Mouse (Mus musculus) T-helper 17 cell (primary cell): ENCODE measurements around the gene Mid1.
"Not testable (repeated sequence)": the region's sequence is repeated elsewhere in the genome, so short reads cannot be mapped to it uniquely, and the experiment has no call there.

ENCODE experiments used
- in situ Hi-C, 2 experiments: fragments of 300-600 bp; cut with MboI, MseI; formaldehyde crosslinking; loops; 1 replicate in 1 of 2; 2 replicates in 1 of 2; pipeline ENCODE4 v1.15.1; 2025; ENCODE audit warnings: high pct_unique_total_duplicates in 2 of 2

Mid1 gene

DNA sequence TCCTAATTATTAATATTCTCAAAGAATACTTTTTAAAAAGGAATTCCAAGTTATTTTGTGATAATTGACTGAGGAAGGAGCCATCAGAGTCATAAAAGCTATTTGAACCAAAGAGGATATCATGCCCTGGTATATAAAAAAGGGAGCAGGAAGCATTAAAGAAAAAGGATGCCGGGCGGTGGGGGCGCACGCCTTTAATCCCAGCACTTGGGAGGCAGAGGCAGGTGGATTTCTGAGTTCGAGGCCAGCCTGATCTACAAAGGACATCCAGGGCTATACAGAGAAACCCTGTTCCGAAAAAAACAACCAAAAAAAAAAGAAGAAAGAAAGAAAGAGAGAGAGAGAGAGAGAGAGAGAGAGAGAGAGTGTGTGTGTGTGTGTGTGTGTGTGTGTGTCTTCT lies 286.6 kb downstream of the Mid1 start:
- in situ Hi-C loops: loop anchor here (10.0 kb wide), 1 partner anchor 53 kb away; no protein-coding TSS in a partner anchor

DNA sequence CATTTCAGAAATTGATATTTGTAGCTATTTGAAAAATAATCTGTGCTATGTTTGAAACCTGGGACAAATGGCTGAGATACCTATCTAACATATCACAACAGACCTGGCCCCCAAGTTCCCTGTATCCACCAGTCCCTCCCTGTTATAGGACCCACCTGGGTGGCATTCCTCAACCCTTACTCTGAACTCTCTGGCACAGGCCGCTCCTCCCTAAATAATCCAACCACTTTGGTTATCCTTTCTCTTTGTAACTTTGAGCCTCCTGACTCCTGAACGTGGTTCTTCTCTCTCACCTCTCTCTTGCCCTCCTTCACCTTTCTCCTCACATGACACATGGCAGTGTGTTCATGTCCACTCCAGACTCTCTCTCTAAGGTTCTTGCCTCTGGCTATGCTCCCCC lies 287.1 kb downstream of the Mid1 start:
- in situ Hi-C loops: loop anchor here (10.0 kb wide), 1 partner anchor 53 kb away; no protein-coding TSS in a partner anchor

DNA sequence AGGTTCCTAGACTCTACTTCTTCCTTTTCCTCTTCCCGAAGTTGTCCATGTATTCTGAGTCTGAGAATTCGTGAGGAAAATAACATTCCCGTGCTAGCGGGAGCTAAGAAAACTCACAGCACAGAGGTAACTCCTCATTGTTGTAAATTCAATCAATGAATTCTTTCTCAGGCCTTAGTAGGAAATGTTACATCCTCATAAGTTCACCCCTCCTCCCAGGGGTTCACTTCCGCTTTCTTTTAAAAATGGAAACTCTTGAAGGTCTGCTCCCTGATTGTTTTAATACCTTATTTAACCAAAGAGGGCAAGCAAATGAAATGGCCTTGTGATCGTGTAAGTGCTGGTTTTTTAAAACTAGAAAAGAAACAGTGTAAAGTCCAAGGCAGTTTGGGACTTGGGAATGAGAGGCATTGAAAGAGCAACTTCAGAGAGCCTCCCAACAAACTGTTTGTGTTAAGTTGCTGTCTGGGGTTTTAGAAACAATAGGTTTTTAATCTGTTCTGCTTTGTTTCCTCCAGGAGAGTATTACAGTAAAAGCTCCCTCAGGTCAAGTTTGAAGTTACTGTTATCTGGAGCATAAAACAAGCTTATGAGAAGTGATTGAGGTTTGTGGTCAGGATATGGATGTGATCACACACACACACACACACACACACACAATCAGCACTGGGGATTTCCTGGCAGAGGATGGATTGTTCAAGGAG lies 287.9 kb downstream of the Mid1 start:
- in situ Hi-C loops: loop anchor here (10.0 kb wide), 1 partner anchor 52 kb away; no protein-coding TSS in a partner anchor

DNA sequence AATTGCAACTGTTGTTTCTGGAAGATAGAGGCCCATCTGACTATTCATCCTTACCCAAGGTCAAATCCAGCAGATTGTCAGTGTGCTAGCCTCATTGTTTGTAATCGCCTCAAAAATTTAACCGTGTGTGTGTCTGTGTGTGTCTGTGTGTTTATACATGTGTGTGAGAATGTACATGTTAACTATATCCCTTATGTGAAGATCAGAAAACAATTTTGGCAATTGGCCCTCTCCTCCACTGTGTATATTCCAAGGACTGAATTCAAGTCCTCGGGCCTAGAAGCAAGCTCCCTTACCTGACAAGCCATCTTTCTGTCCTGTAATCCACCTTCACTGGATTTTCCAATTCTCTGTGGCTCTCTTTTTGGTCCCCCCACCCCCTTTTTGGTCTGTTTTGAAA lies 288.8 kb downstream of the Mid1 start:
- in situ Hi-C loops: loop anchor here (10.0 kb wide), 1 partner anchor 51 kb away; no protein-coding TSS in a partner anchor

DNA sequence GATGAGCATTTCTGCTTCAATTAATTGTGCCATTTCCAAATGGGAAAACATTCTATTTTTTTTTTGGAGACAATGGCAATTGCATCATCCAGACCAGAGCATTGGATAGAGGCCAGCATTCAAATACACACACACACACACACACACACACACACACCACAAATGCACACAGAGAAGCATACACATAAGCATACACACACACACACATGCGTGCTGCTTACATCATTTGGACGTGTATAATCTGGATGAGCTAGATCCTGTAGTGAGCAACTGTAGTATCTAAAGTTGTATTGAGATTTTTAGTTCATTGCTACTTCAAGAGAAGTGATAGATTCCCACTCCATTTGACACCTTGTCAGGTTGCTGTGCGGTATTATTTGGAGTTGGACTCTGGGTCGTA lies 289.5 kb downstream of the Mid1 start:
- in situ Hi-C loops: loop anchor here (10.0 kb wide), 1 partner anchor 50 kb away; no protein-coding TSS in a partner anchor

DNA sequence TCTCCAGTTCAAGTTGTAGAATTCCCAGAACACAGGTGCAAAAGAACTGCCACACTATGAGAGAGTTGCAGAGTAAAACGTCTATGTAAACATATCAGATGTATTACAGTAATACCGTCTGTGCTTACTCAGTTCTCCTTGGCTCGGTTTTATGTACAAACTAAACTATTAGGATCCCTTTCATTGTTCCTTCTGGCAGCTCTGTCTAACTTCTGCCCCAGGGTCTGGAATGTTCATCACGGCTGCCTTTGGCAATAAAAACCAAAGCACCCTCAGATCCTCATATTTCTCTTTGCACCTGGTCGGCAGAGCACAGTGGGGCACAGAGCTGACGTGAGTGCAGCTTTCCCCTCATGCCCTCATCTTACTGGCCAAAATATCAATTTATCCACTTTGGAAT lies 290.0 kb downstream of the Mid1 start:
- in situ Hi-C loops: loop anchor here (5.0 to 10.0 kb wide), 2 partner anchors 50 to 782 kb away; no protein-coding TSS in a partner anchor

DNA sequence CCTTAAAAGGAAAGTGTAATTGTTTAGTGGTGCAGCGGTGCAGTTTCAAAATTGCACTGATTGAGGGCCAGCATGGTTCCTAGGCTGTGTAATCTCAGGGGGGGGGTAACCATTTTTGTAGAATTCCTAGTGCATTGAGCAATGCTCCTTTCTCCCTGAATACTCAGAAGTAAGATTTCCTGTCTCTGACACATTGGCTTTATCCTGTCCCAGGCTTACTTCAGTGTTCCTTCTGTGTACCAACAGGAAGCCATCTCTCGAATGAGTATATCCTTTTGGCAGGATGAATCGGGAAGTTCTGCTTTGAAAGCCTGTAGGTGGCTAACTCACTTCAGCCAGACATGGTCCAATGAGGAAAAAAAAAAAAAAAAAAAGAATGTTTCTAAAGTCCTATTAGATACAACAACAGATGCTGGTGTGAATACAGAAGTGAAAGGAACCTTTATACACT lies 290.7 kb downstream of the Mid1 start:
- in situ Hi-C loops: loop anchor here (5.0 to 10.0 kb wide), 2 partner anchors 49 to 782 kb away; no protein-coding TSS in a partner anchor

DNA sequence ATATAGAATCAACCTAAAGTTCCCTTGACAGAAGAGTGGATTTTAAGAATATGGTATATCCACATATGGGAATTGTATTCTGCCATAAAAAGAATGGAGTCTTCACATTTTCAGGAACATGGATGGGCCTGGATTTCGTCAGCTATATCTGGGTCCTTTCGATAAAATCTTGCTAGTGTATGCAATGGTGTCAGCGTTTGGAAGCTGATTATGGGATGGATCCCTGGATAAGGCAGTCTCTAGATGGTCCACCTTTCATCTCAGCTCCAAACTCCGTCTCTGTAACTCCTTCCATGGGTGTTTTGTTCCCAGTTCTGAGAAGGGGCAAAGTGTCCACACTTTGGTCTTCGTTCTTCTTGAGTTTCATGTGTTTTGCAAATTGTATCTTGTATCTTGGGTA lies 291.3 kb downstream of the Mid1 start:
- in situ Hi-C loops: loop anchor here (5.0 to 10.0 kb wide), 2 partner anchors 48 to 781 kb away; no protein-coding TSS in a partner anchor

DNA sequence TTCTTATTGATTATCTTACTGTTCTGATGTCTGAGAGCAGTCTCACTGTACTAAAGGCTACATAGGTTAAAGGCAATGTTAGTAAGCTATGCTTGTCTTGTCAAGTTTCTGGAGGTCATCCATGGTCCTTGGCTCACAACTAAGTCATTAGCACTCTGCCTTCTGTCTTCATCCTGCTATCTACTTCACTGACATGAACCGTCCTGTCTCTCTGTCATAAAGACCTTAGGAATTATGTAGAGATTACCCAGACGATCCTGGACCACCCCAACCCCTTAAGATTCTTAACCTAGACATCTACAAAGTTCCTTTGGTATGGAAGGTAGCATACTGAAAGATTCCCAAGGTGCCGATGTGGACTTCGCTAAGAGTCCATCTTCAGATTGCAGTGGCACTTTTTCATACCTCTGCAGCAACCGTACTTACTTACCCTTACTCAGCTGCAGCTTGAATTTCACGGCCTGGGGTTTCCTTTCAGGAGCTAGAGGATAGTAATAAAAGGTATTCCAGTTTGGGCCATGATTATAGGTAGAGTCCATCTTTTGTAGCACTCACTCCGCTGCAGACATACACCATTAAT lies 292.9 kb downstream of the Mid1 start:
- in situ Hi-C loops: loop anchor here (5.0 to 10.0 kb wide), 2 partner anchors 47 to 779 kb away; no protein-coding TSS in a partner anchor

DNA sequence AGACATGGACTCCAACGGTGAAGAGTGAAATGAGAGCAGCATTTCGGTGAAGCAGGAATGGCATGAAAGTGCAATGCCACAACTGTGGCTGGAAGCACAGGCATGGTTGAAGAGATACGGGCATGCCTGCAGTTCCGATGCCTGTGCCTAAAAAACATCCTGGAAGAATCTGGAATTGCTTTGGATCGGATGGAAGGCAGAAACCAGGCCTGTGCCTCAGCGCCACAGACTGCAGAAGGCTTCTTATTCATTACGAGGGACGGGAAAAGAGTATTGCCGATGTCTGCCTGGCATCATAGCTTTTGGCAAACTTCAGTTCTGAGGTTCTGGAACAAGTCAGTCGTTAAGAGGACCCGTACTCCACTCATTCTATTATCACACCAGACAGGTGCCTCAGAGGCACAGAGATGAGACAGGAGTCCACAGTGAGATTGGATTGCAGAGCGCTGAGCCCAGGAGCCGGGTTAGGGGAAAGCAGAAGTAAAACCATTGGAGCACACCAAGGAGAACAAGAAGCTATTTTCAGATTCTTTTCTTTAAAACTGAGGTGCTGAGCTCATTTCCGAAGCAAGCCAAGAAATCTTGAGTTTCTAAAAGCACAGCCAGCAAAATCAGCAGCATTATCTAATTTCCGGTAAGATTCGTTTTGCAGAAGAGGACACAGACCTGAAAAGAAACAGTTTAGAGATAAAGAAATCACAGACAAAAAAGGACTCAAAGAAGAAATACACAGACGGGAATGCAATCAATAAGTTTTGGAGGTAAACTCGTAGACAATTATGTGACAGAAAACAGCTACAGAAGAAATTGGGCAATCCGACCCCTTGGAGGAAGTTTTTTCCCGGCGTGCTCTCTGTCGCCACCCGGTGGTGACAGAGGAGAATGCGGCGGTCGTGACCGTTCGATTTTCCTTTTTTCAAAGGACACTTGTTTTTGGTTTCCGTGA lies 293.7 kb downstream of the Mid1 start:
- in situ Hi-C loops: loop anchor here (5.0 to 10.0 kb wide), 2 partner anchors 46 to 779 kb away; no protein-coding TSS in a partner anchor

DNA sequence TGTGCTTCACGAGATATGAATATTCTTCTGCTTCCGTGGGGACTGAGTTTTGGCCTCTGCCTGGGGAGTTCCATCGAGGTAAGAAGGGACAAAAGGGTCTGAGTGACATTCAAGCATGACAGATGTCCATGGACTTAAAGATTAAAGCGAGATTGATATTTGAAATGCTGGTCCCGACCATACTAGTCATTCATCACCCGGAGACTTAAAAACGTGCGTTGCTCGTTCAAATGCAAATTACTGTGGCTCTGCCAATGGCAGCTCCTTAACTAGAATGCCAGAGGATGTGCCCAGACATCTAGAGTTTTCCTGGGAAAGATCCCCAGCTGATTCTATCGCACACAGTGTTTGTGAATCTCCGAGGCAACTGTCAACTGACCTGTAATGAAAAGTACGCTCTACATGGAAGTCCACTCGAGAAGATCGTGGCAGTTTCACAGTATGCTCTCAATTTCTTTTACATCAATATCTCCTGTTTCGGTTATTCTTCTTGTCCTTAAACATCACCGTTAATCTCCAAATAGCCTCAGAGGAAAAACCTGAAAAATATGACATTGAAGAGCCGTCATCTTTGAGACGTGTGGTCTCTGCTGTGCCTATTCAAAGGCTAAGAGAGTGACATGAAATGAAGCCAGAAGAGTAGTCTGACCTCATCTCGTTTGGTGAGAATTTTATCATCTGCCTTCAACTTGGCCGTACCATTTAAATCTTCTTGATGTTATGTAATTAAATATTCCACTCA lies 294.6 kb downstream of the Mid1 start:
- in situ Hi-C loops: loop anchor here (5.0 to 10.0 kb wide), 2 partner anchors 45 to 778 kb away; no protein-coding TSS in a partner anchor

DNA sequence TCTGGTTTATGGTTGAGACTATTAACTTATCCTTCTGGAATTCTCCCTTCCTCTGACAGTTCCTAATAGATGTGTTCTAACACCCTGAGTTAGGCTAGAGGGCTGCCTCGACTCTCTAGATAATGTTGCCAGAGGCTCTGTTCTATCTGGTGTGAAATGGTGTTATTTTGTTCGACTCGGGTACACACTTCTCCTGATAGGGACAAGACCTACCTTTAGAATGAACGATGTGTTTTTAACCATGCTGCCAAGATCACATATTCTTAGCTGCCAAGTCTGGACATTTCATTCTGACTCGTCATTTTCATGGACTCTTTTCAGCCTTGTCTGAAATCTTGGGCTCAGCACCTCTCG lies 295.2 kb downstream of the Mid1 start:
- in situ Hi-C loops: not testable (repeated sequence)

DNA sequence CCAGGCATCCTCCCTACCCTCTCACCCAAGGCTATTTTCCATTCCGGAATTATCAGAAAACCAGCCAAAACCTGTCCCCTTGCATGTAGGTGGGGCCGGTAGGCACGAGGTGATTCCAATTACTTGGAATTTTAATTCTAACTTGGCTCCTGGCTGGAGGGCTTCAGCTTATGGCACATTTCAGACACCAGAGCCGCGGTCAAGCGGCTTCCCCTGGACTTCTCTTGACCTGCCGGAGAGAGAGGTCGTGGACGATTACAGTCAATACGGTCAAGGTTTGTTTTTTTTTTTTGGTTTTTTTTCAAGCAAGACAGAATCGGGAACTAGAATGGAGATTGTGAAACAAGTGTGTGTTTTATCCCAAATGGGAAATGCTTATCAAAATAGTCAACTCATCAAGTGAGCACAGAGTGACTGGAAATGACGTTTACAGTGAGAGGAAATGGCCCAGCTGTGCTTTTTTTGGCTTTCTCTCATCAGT lies 295.9 kb downstream of the Mid1 start:
- in situ Hi-C loops: no loop called here

DNA sequence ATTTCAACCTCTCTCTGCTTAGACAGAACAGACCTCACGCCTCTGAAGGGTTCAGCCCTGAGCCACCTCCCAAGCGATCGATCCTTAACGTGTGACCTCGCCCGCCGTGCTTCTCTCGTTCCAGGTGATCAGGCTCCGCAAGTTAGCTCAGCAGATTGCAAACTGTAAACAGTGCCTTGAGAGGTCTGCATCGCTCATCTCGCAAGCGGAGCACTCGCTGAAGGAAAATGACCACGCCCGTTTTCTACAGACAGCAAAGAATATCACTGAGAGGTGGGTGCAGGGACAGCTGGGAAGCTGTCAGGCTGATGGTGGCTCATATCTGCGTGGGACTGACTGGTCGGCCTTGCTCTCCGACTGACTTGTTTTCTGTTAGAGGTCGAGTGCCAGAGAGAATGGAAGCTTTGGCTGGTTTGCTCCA lies 296.8 kb downstream of the Mid1 start:
- in situ Hi-C loops: not testable (repeated sequence)

DNA sequence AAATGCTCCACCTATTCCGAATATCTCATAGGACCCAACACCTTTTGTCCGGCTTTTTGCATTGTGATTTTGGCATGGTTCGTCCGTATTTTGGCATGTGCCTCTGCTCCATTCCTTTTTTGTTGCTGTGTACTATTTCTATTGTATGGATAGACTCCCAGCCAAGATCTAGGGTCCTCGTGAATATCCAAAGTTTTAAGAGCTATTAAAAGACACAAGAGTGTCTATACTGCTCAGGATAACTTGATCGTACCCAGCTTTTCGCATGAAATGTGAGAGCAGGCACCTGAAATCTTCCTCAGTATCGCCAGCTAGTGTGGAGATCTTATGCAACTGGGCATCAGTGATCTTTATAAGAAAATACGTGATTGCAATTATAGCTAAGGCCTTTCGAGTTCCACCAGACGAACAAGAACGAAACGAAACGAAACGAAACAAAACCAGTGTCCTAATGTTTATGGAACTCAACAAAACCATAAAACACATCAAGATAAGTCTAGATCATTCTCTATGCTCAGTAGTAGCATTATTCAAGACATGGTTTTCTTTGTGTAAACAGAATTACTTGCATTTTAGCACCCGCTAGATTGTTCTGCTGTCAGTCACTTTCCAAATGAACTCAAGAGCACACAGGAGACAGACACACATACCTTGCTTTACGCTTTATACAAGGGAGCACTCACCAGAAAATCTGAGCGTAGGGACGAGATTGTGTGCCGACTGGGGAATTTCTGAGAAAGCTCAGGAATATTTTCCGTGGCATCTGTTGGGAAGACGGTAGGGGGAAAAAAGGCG lies 297.8 kb downstream of the Mid1 start:
- in situ Hi-C loops: not testable (repeated sequence)

DNA sequence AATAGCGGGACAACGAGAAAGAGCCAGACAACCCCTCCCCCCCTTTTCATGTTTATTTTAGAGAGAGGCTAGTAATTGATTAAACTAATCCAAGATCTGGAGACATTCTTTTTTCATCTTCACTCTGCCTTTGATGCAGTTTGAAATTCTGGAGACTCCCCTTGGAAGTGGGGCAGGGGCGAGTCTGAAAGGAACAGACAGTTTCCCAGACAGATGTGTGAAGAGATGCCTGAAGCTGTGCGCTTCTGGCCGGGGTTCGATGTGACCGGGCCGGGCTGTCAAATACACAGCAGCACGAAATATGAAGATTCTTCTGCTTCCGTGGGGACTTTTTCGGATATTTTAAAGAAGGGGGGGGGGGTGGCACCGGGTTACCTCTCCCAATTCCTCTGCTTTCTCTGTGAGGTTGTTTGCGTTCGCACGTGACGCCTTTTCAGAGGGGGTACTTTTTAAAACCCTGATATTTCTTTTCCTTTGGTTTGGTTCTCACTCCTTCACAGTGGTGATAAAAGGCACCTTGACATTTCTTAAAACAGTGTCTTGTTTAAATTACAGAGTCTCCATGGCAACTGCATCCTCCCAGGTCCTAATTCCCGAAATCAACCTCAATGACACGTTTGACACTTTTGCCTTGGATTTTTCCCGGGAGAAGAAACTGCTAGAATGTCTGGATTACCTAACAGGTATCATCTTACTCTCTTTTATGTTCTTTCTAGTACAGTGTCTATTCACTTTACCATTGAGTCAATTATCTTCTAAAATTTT lies 298.6 kb downstream of the Mid1 start:
- in situ Hi-C loops: not testable (repeated sequence)

DNA sequence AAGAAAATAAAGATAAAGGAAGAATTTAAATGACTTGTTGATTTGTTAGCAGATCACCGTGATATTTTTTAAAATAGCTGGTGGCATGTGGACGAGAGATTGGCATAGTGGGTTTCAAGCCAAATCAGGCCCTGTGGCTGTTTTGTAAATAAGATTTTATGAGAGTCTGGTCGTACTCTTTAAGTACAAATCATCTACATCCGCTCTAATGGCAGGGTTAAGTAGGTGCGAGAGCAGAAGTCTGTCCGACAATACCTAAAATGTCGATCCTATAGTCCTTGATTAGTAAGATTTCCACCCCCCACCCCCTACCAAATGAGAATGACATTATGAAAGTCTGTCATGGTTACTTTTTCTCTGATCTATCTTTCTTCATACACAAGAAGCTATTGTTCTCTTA lies 299.3 kb downstream of the Mid1 start:
- in situ Hi-C loops: not testable (repeated sequence)

DNA sequence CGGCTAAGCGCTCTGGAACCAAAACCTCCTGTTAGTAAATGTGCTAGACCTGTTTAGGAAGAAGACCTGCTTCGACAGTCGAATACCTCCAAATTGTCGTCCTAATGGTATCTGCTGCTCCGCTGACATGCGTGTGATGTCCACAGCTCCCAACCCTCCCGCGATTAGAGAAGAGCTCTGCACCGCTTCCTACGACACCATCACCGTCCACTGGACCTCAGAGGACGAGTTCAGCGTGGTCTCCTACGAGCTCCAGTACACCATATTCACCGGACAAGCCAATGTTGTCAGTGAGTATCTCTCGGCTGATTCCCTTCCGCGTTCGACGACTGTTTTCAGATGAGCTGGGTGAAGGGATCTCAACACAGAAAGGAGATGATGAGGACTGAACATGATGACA lies 299.9 kb downstream of the Mid1 start:
- in situ Hi-C loops: not testable (repeated sequence)

DNA sequence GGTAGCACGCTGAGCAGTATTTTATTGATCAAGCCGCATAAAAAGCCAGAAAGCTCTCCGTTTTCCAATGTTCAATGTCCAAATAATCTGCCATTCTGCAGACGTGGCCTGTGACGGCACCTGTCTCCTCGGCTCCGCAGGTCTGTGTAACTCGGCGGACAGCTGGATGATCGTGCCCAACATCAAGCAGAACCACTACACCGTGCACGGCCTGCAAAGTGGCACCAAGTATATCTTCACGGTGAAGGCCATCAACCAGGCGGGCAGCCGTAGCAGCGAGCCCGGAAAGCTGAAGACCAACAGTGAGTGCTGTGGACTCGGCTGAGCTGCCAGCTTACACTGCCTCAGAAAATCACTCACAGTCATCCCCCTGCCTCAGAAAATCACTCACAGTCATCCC lies 300.8 kb downstream of the Mid1 start:
- in situ Hi-C loops: not testable (repeated sequence)
